Mouse (Mus musculus) heart, embryonic 10.5 days (tissue): ENCODE measurements around the gene Hmx3. TPM values are rescaled to one million over a fixed set of nuclear protein-coding genes. Genes with fewer than 3 reads are reported as not detected.

Source experiments
- DNase-seq: peaks from one replicate; pipeline ENCODE4 v3.0.0-alpha.2; 2017; ENCODE audit warnings: low spot score
- H3K27ac ChIP-seq: fragments of 300-500 bp; sonication (generic); 2 replicates; pipeline ENCODE4 v1.5.1; 2016; ENCODE audit warnings: mild to moderate bottlenecking
- H3K27me3 ChIP-seq: fragments of 300-500 bp; sonication (generic); 2 replicates; pipeline ENCODE4 v1.6.1; 2016; ENCODE audit warnings: mild to moderate bottlenecking; ENCODE audit not compliant: poor library complexity, insufficient read depth, severe bottlenecking
- H3K36me3 ChIP-seq: fragments of 300-500 bp; sonication (generic); 2 replicates; pipeline ENCODE4 v1.6.1; 2016; ENCODE audit warnings: mild to moderate bottlenecking, moderate library complexity
- H3K4me1 ChIP-seq: fragments of 300-500 bp; sonication (generic); 2 replicates; pipeline ENCODE4 v1.6.1; 2016; ENCODE audit warnings: mild to moderate bottlenecking
- H3K4me3 ChIP-seq: fragments of 300-500 bp; sonication (generic); 2 replicates; pipeline ENCODE4 v1.5.1; 2016; ENCODE audit warnings: mild to moderate bottlenecking, moderate library complexity
- H3K9me3 ChIP-seq: fragments of 300-500 bp; sonication (generic); 2 replicates; pipeline ENCODE4 v1.6.1; 2016; ENCODE audit warnings: mild to moderate bottlenecking, moderate library complexity
- WGBS: fragments of 180-500 bp; shearing (Covaris S2); methylation state at CpG from one replicate; pipeline ENCODE4 v1.1.7; 2016; 5-methylcytosine and 5-hydroxymethylcytosine counted together
- polyA plus RNA-seq: library from polyadenylated mRNA; unstranded; fragments of >200 nt; fragmentation: Nextera tagmentation; extraction: Ambion mirVana; gene quantifications from 2 replicates; pipeline ENCODE4 v1.2.1, GENCODE M21; 2016

Hmx3 gene
- polyA plus RNA-seq, 1 experiment from 2014 or later: 0.09 TPM

DNA sequence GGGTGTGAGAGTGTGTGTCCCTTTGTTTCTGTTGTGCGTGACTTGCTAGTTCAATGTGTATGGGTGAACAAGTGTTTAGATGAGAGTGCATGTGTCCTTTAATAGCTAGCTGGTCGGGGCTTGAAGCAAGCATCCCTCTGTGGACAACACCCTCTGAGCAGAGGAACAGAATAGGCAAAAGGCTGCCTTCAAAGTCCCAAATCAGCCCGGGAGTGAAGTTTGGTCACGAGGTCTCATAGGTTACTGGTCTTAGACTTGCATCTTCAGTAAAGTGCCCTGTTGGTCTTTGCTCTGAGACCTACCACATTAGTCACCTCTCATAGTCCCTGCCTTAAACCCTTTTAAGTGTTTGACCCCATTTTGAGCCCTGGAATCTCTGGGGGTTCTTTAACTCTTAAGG is 8.8 kb downstream of the Hmx3 start:
- DNase-seq: no peak
- WGBS: 4% methylated on average over 4 of the region's 4 CpGs
- peaks cover 28% of the 10 kb centered on the region for H3K4me1 ChIP-seq

DNA sequence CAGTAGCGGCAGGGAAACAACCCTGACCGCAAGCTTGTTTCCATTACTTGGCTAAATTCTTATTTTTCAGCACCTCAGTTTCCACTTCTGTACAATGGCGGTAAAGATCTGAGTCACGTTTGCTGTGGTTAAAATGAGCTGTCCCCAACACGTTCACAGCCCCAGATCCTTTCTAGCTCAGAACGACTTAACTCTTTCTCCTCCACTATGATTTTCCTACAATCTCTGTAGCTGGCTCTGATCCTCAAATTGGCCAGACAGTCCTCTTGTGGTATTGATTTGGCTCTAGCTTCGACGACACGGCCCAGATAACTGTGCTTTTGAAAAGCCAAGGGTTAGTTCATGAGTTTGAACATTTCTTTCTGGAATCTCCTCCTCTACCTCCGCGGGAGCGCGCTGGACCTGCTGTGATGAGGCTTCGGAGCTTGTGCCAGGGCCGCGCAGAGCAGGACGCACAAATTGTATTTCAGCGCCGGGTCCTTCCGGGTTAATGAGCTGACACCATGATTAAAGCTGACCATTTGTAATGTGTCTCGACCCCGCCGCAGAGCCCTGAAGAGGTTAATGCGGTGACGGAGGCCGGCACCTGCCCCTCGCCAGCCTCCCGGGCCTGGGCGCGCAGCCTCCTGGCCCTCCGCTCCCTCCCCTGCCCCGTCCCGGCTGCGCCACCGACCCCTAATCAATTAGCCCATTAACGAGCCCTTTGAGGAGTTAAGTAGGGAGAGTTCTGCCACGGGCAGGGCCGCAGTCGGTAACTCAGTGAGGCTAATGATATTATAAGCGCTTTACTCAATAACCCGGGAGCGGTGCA is 9.5 kb downstream of the Hmx3 start:
- WGBS: under 1% methylated on average over 42 of the region's 42 CpGs
- peaks cover 33% of the 10 kb centered on the region for H3K4me1 ChIP-seq
- H3K27ac ChIP-seq: no peak overlapping the region
- no peak overlapping the region for H3K4me3 ChIP-seq
- no peak for DNase-seq
- H3K9me3 ChIP-seq: no peaks in the 10 kb centered on the region
- H3K27me3 ChIP-seq: peaks cover 99% of the 10 kb centered on the region
- no peaks in the 10 kb centered on the region for H3K36me3 ChIP-seq

More for the DNA sequence above, 8.8 kb downstream of the Hmx3 start:
- Histone ChIP-seq H3K27me3 (peaks cover 99% of the 10 kb centered on the region), H3K9me3 (no peaks in the 10 kb centered on the region), H3K27ac (no peak overlapping the region), H3K4me3 (no peak overlapping the region), H3K36me3 (no peaks in the 10 kb centered on the region)

DNA sequence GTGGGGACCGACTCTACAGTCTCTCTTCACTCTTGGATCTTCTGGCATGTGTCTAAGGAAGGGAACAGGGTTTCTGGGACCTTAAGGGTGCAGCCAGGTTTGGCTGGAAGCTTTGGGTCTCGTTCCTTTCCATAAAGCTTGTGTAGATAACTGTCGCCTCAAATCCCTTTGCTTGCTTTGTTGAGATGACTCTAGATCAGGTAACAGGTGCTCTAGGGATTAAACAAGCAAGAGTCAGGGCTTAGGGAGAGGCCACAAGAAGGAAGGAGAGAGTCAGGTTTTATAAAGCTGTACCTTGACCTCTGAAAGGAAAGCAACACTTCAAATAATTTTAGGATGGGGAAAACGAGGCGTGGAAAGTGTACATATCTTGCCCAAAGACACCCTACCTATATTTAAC is 10.1 kb downstream of the Hmx3 start:
- H3K4me1 ChIP-seq: peaks cover 33% of the 10 kb centered on the region
- H3K9me3 ChIP-seq: no peaks in the 10 kb centered on the region
- DNase-seq: no peak
- no peak overlapping the region for H3K4me3 ChIP-seq
- H3K27me3 ChIP-seq: peaks cover 99% of the 10 kb centered on the region
- 2% methylated on average over 5 of the region's 5 CpGs for WGBS
- no peak overlapping the region for H3K27ac ChIP-seq
- H3K36me3 ChIP-seq: no peaks in the 10 kb centered on the region

DNA sequence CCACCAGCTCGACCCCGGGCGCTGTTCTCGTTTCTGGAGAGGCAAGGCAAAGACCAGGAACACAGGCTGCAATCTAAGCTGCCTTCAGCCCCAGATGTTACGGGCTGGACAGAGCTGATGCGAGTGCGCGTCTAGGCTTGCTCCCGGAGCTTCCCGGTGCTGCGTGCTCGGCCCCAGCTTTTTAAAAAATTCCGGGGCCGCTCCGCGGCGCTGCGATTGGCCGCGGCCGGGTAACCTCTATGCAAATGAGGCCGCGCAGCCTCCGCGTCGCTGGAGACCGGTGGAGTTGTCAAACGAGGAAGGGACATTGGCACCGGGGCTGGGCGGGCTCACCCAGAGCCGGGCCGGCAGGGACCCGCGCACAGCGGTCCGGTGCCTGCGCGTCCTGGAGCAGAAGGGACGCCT is 11.1 kb downstream of the Hmx3 start:
- Histone ChIP-seq H3K36me3 (no peaks in the 10 kb centered on the region), H3K4me3 (peak overlapping the region; percentile 58), H3K27me3 (peaks cover 99% of the 10 kb centered on the region), H3K27ac (no peak overlapping the region), H3K9me3 (no peaks in the 10 kb centered on the region), H3K4me1 (peaks cover 33% of the 10 kb centered on the region)
- DNase-seq: peak; percentile 77
- under 1% methylated on average over 39 of the region's 39 CpGs for WGBS

DNA sequence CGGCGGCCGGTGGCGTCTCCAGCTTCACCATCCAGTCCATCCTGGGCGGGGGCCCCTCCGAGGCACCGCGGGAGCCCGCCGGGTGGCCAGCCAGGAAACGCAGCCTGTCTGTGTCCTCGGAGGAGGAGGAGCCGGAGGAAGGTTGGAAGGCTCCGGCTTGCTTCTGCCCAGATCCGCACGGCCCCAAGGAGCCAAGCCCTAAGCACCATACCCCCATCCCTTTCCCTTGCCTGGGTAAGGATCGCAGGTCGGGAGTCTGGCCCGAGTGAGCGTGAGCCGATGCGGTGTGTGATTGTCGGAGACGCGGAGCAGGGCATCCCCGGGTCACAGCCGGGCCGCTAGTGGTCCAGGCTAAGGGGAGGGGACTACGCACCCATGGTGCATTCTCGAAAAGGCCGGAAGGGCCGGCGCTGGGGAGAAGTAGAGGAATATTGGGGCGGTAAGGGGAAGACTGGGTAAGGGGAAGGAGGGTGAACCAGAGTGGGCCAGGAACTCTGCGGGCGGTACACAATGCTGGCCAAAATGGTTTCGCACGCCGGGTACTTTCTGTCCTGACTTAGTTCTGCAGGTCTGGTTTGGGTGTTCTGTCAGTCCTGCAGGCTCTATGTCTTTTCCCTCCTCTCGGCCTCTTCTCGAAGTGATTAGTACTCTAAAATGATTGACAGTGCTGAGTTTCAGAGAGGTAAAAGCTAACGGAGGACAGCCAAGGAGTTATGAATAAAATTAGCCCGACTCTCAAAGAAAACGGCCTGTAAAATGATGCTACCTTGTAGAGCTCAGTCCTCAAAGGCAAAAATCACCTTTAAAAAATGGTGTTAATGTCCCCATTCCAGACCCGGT is 11.9 kb downstream of the Hmx3 start:
- H3K27ac ChIP-seq: no peak overlapping the region
- H3K36me3 ChIP-seq: no peaks in the 10 kb centered on the region
- H3K4me1 ChIP-seq: peaks cover 33% of the 10 kb centered on the region
- H3K4me3 ChIP-seq: peak overlapping the region; percentile 58
- H3K27me3 ChIP-seq: peaks cover 99% of the 10 kb centered on the region
- WGBS: under 1% methylated on average over 45 of the region's 45 CpGs
- DNase-seq: no peak
- no peaks in the 10 kb centered on the region for H3K9me3 ChIP-seq

DNA sequence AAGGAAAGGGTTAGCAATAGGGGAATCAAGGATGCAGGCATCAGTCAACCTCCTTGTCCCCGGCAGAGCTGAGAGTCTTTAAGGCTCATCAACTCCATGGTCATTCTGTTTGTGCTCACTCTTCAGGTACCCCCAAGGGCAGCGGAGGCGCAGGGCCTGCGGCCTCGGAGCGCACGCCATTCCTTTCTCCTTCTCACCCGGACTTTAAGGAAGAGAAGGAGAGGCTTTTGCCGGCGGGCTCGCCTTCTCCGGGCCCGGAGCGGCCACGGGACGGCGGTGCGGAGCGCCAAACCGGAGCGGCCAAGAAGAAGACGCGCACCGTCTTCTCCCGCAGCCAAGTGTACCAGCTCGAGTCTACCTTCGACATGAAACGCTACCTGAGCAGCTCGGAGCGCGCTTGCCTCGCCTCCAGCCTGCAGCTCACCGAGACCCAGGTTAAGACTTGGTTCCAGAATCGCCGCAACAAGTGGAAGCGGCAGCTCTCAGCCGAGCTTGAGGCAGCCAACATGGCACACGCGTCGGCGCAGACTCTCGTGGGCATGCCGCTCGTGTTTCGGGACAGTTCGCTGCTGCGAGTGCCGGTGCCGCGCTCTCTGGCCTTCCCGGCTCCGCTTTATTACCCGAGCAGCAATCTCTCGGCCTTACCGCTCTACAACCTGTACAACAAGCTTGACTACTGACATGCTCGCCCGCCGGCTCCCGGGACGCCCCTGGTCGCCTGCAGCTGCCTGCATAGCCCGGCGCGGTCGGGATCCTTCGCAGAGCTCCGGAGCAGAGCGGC is 12.8 kb downstream of the Hmx3 start:
- peaks cover 89% of the 10 kb centered on the region for H3K27me3 ChIP-seq

DNA sequence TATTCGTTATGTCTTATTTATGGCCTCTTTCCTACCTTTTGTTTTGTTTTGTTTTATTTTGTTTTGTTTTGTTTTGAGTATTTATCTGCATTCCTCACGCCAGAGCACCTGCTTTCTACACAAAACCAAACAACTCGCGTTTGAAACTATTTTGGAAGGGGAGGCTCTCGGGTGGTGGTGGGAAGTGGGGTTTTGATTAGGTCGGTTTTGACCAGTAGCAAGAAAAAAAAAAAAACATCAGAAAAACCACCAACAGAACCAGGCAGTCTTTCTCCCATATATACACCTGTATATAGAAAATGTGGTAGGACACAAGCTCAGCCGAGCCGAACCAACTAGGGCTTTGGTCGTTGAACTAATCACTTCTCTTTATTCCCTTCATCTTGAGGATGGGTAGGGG is 13.4 kb downstream of the Hmx3 start:
- Histone ChIP-seq H3K36me3 (no peaks in the 10 kb centered on the region), H3K4me3 (peak overlapping the region; percentile 19; the same call in 1 of the 2 replicates), H3K9me3 (no peaks in the 10 kb centered on the region), H3K27me3 (peaks cover 83% of the 10 kb centered on the region), H3K27ac (no peak overlapping the region), H3K4me1 (peaks cover 33% of the 10 kb centered on the region)
- WGBS: 2% methylated on average over 9 of the region's 9 CpGs
- DNase-seq: no peak

More for the DNA sequence above, 12.8 kb downstream of the Hmx3 start:
- under 1% methylated on average over 68 of the region's 68 CpGs for WGBS
- Histone ChIP-seq H3K36me3 (no peaks in the 10 kb centered on the region), H3K27ac (no peak overlapping the region), H3K4me3 (peak overlapping the region; percentile 19), H3K4me1 (peaks cover 33% of the 10 kb centered on the region), H3K9me3 (no peaks in the 10 kb centered on the region)
- no peak for DNase-seq

DNA sequence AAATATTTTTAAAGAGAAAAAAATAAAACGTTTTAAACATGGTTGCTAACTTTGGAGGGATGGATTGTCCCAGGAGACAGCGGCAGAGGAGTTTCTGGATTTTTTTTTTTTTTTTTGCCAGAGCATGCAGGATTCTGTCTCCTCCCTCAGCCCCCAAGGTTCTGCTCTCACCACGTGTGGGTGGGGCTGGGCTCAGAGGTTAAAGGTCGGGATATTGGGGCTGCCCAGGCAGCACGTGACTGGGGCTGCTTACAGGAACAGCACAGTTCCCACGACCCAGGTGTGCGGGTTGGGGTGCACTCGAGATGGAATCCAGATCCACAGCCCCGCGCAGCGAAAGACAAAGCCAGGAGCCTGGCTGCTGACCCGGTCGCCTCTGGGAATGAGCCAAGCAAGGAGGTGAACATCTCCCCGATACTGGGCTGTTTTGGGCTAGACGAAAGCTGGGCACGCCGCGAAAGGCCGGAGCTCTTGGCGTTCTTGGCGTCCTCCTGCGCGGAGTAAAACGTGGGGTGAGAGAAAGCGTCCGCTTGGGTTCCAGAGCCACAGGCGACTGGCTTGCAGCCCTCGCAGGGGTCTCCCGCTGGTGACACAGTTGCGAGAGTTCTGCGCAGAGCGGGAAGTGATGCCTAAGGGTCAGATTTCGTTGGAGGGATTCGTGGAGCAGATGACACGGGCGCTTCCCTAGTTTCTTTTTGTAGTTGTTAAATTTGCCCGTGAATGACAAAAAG is 14.0 kb downstream of the Hmx3 start:
- H3K36me3 ChIP-seq: peaks cover under 1% of the 10 kb centered on the region; the same call in 1 of the 2 replicates
- no peaks in the 10 kb centered on the region for H3K9me3 ChIP-seq
- H3K4me1 ChIP-seq: peaks cover 33% of the 10 kb centered on the region
- 0 out of 2 replicates have a peak overlapping the region, but pooled peaks have one; percentile 38 for H3K4me3 ChIP-seq
- under 1% methylated on average over 37 of the region's 37 CpGs for WGBS
- peaks cover 77% of the 10 kb centered on the region for H3K27me3 ChIP-seq
- H3K27ac ChIP-seq: no peak overlapping the region
- peak; percentile 76 for DNase-seq

DNA sequence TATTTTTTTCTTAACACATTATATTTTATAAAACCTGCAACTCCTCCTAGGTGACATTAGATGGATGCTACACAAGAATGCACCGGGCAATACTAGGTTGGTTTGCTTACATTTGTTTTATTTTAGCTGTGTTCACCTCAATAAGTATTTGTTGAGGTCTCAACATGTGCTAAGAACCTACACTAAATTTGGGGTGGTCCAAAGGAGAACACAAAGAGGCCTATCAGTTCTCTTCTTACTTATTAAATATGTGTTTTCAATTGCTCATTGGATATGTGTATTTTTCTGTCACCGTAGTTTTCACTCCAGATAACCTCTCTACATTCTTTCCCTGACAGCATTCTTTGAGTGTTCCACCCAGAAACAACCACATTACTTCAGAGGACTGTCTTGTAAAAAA is 15.1 kb downstream of the Hmx3 start:
- H3K27ac ChIP-seq: no peak overlapping the region
- WGBS: 37% methylated on average over 2 of the region's 2 CpGs
- no peaks in the 10 kb centered on the region for H3K9me3 ChIP-seq
- peaks cover 31% of the 10 kb centered on the region for H3K4me1 ChIP-seq
- H3K36me3 ChIP-seq: peaks cover 11% of the 10 kb centered on the region
- no peak overlapping the region for H3K4me3 ChIP-seq
- no peak for DNase-seq
- peaks cover 67% of the 10 kb centered on the region for H3K27me3 ChIP-seq

DNA sequence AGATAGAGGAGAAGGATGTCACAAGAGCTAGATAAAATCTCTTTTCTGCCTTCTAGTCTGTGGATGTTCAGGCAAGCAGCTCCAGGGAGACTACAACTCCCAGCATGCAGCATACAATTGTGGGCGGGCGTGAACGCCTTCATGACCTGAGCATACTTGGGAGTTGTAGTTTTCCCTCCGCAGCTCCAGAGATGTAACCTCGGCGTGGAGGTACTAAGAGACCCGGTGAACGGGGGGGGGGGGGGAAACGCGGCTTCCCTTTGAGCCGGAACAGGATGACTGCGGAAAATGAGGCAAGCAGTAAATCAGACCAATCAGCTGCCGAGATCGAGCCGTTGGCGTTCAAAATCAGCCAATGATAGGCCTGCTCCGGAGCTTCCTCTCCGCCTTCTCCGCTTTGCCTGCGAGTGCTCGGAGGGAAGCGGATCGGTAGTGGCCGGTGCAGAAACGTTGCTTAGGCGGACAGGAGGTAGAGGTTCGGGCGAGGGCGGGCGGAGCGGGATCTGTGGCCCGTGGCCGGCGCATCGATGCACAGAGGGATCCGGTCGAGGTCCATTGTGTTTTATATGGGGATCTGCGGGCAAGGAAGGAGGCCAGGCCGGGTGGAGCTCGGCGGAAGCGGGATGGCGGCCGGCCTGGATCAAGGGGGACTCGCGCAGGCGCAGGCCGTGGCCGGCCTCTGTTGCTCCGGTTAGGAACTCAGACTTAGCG is 17.5 kb downstream of the Hmx3 start, which contains the start of gene Bub3:
Bub3 (plus strand) TSS at position 237 of the 711 bp plus-strand sequence.
- Histone ChIP-seq H3K9me3 (no peaks in the 10 kb centered on the region), H3K4me3 (peak within 1 kb of the TSS; percentile 90), H3K27me3 (peaks cover 43% of the 10 kb centered on the region), H3K4me1 (peaks cover 20% of the 10 kb centered on the region), H3K27ac (peak within 1 kb of the TSS; percentile 98), H3K36me3 (peaks cover 30% of the 10 kb centered on the region)
- peak; percentile 97 for DNase-seq
- under 1% methylated on average over 47 of the region's 51 CpGs for WGBS

DNA sequence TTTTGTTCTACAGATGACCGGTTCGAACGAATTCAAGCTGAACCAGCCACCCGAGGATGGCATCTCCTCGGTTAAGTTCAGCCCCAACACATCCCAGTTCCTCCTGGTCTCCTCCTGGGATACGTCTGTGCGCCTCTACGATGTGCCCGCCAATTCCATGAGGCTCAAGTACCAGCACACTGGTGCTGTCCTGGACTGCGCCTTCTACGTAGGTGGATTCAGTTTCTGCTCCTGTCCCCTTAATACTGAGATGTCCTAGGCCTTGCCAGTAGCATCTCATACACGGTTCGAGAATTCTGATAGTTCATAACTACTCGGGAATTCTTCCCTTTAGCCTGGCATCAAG is 18.0 kb downstream of the Hmx3 start:
- peaks cover 38% of the 10 kb centered on the region for H3K27me3 ChIP-seq
- peak overlapping the region; percentile 98 for H3K27ac ChIP-seq
- H3K4me1 ChIP-seq: peaks cover 14% of the 10 kb centered on the region
- H3K9me3 ChIP-seq: no peaks in the 10 kb centered on the region
- DNase-seq: no peak
- H3K36me3 ChIP-seq: peaks cover 30% of the 10 kb centered on the region
- H3K4me3 ChIP-seq: peak overlapping the region; percentile 90
- under 1% methylated on average over 14 of the region's 14 CpGs for WGBS
